In the genomic region with DNA sequence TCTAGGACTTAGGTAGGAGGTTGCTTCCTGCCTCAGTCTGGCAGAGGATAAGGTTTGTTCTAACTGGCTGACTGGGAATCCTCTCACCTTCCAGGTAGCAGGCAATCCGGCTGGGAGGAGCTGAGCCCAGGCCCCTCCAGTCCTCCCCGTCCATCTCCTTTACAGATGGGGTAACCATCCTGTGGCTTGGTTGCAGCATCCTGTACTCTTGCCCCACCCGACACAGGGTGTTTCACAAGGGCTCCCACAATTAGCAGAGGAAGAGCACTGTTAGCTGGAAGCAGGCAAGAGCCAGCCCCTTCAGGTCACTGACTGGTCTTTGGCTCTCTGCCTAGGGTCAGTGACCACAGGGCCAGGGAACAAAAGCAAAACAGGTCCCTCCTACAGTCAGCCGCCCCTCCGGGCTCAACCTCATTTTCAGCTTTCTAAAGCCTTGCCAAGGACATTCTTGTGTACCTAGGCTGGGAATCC, we compare ENCODE assay signal across 1 mouse cellular context.
TF ChIP-seq lines count a peak whose summit lies in the region.

No protein-coding gene starts in this region.

TF ChIP-seq in CH12.LX, 34 proteins besides CTCF, POLR2A, EP300 and RAD21:
- TF ChIP-seq ZC3H11A (IDR thresholded peaks at IDR 0.05; ENCODE audit: low read depth, low read length), result no peak
- no peak for TF ChIP-seq CHD2 (IDR thresholded peaks at IDR 0.05; ENCODE audit: low read length)
- no peak for TF ChIP-seq CHD1 (IDR thresholded peaks at IDR 0.05; ENCODE audit: low read depth, low read length)
- no peak for TF ChIP-seq RCOR1 (conservative IDR thresholded peaks at IDR 0.05; ENCODE audit: low read depth, low read length)
- TF ChIP-seq UBTF (IDR thresholded peaks at IDR 0.05; ENCODE audit: low read depth, low read length), result 0 out of 2 replicates have a peak, but pooled peaks have one; percentile 33
- no peak for TF ChIP-seq ELF1 (IDR thresholded peaks at IDR 0.05; ENCODE audit: low read depth, low read length)
- no peak for TF ChIP-seq HCFC1 (IDR thresholded peaks at IDR 0.05; ENCODE audit: low read depth, low read length)
- TF ChIP-seq TBP (conservative IDR thresholded peaks at IDR 0.05; ENCODE audit: low read depth, low read length), result no peak
- TF ChIP-seq SIN3A (IDR thresholded peaks at IDR 0.05; ENCODE audit: low read length), result 0 out of 2 replicates have a peak, but pooled peaks have one; percentile 10
- TF ChIP-seq NRF1 (IDR thresholded peaks at IDR 0.05; ENCODE audit: low read depth, low read length), result no peak
- no peak for TF ChIP-seq POLR2AphosphoS2 (IDR thresholded peaks at IDR 0.05; ENCODE audit: low read depth, low read length)
- no peak for TF ChIP-seq BHLHE40 (IDR thresholded peaks at IDR 0.05; ENCODE audit: low read depth, low read length)
- no peak for TF ChIP-seq ZNF384 (IDR thresholded peaks at IDR 0.05; ENCODE audit: low read depth, low read length)
- no peak for TF ChIP-seq MEF2A (IDR thresholded peaks at IDR 0.05; ENCODE audit: borderline replicate concordance, low read depth, low read length)
- no peak for TF ChIP-seq JUN (IDR thresholded peaks at IDR 0.05; ENCODE audit: insufficient read depth, low read depth, low read length)
